Mouse (Mus musculus): ENCODE results near the gene Bcl2a1b. TPM values are rescaled to one million over a fixed set of nuclear protein-coding genes. Genes with fewer than 3 reads are reported as not detected.
"Not testable (repeated sequence)": the region's sequence is repeated elsewhere in the genome, so short reads cannot be mapped to it uniquely, and the experiment has no call there.

Gene Bcl2a1b
- under 1 TPM in 1 of 2 experiments, not detected in 1; 0.45 TPM for total RNA-seq (2021)

GRCm38 (mm10) chr9:89198969-89199416 is at the start of gene Bcl2a1b, which contains the start of gene Gm29094:
TSS of gene Bcl2a1b (plus strand) at chr9:89199209.
TSS of gene Gm29094 (plus strand) at chr9:89199379.
- not testable (repeated sequence) for DNase-seq

GRCm38 (mm10) chr9:89172539-89172938 is 26.5 kb upstream of the Bcl2a1b start:
- DNase-seq = not testable (repeated sequence)

- DNase-seq = peak; percentile 50 to 66
Measured at GRCm38 (mm10) chr9:89178833-89179232, 20.2 kb upstream of the Bcl2a1b start.

GRCm38 (mm10) chr9:89179469-89179868 is 19.5 kb upstream of the Bcl2a1b start:
- not testable (repeated sequence) for DNase-seq

- not testable (repeated sequence) for DNase-seq
Measured at GRCm38 (mm10) chr9:89187006-89187405, 12.0 kb upstream of the Bcl2a1b start.

GRCm38 (mm10) chr9:89195483-89195882 is 3.5 kb upstream of the Bcl2a1b start:
- not testable (repeated sequence) for DNase-seq

- DNase-seq = not testable (repeated sequence)
Measured at GRCm38 (mm10) chr9:89197509-89197908, 1.5 kb upstream of the Bcl2a1b start.

- DNase-seq = not testable (repeated sequence)
Measured at GRCm38 (mm10) chr9:89198349-89198748, 660 bp upstream of the Bcl2a1b start.

- DNase-seq = not testable (repeated sequence)
Measured at GRCm38 (mm10) chr9:89202256-89202655, 3.2 kb downstream of the Bcl2a1b start.

GRCm38 (mm10) chr9:89208939-89209338 is 9.9 kb downstream of the Bcl2a1b start:
- not testable (repeated sequence) for DNase-seq

GRCm38 (mm10) chr9:89210353-89211064 is 11.5 kb downstream of the Bcl2a1b start, which contains the start of gene Mthfs:
TSS of gene Mthfs (plus strand) at chr9:89210676.
- DNase-seq = not testable (repeated sequence)

GRCm38 (mm10) chr9:89211065-89211858 is 12.3 kb downstream of the Bcl2a1b start:
- DNase-seq = peak; percentile 93 to 96

GRCm38 (mm10) chr9:89212428-89212827 is 13.4 kb downstream of the Bcl2a1b start:
- DNase-seq = not testable (repeated sequence)

- not testable (repeated sequence) for DNase-seq
Measured at GRCm38 (mm10) chr9:89218174-89218573, 19.2 kb downstream of the Bcl2a1b start.

GRCm38 (mm10) chr9:89219668-89220067 is 20.7 kb downstream of the Bcl2a1b start:
- DNase-seq = not testable (repeated sequence)

GRCm38 (mm10) chr9:89220704-89221287 is 21.8 kb downstream of the Bcl2a1b start:
- DNase-seq = not testable (repeated sequence)

GRCm38 (mm10) chr9:89226071-89226470 is 27.1 kb downstream of the Bcl2a1b start:
- DNase-seq = no peak

GRCm38 (mm10) chr9:89228122-89228521 is 29.1 kb downstream of the Bcl2a1b start:
- no peak for DNase-seq

- peak; percentile 30 to 44 for DNase-seq
Measured at GRCm38 (mm10) chr9:89230897-89231497, 32.0 kb downstream of the Bcl2a1b start.

- DNase-seq = not testable (repeated sequence)
Measured at GRCm38 (mm10) chr9:89237131-89237530, 38.1 kb downstream of the Bcl2a1b start.

GRCm38 (mm10) chr9:89238976-89239505 is 40.0 kb downstream of the Bcl2a1b start:
- not testable (repeated sequence) for DNase-seq

GRCm38 (mm10) chr9:89240516-89241019 is 41.6 kb downstream of the Bcl2a1b start:
- not testable (repeated sequence) for DNase-seq
